Mouse (Mus musculus) lung, postnatal 10 days (tissue): Measurements from ENCODE around the gene Epas1.

ENCODE experiments used
- DNase-seq: peaks from one replicate; pipeline ENCODE4 v3.0.0; 2021

Epas1 gene

GRCm38 (mm10) chr17:86757621-86758020, 4.1 kb downstream of the Epas1 start:
- DNase-seq, result no peak

GRCm38 (mm10) chr17:86761859-86762258, 8.4 kb downstream of the Epas1 start:
- no peak for DNase-seq

GRCm38 (mm10) chr17:86762479-86763242, 9.2 kb downstream of the Epas1 start:
- no peak for DNase-seq

GRCm38 (mm10) chr17:86765762-86766404, 12.4 kb downstream of the Epas1 start:
- DNase-seq, result peak; percentile 3

DNA sequence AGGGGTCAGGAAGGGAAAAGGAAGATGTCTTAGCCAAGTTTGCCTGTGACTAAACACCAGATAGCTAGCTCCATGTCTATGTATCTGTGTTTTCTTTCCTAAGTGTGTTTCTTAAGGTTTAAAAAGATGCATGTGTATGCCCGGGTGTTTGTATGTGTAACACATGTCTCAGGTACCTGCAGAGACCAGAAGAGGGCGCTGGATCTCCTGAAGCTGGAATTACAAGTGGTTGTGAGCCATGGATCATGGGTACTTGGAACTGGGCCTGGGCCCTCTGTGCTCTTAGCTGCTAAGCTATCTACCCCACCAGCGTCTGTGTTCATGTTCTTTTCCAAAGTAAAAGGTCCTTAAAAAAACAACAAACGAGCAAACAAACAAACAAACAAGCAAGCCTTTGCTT, 12.9 kb downstream of the Epas1 start:
- DNase-seq, result peak; percentile 34

DNA sequence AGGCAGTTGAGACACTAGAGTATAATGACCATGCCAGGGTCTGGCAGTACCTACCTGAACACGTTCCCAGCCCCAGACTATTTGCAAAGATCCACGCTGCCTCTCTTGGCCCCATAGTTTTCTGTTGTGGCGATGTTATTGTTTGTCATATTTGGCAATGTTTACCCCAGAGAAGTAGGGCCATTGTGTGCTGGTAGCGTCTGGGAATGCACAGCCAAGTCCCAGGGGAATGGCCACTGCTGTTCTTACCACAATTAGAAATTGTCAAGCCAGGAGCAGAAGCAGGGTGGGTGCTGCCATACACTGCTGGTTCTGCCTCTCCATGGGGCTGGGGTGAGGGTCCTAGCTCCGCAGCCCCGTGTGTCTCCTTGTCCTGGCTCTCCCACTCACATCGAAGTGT, 15.1 kb downstream of the Epas1 start:
- no peak for DNase-seq

DNA sequence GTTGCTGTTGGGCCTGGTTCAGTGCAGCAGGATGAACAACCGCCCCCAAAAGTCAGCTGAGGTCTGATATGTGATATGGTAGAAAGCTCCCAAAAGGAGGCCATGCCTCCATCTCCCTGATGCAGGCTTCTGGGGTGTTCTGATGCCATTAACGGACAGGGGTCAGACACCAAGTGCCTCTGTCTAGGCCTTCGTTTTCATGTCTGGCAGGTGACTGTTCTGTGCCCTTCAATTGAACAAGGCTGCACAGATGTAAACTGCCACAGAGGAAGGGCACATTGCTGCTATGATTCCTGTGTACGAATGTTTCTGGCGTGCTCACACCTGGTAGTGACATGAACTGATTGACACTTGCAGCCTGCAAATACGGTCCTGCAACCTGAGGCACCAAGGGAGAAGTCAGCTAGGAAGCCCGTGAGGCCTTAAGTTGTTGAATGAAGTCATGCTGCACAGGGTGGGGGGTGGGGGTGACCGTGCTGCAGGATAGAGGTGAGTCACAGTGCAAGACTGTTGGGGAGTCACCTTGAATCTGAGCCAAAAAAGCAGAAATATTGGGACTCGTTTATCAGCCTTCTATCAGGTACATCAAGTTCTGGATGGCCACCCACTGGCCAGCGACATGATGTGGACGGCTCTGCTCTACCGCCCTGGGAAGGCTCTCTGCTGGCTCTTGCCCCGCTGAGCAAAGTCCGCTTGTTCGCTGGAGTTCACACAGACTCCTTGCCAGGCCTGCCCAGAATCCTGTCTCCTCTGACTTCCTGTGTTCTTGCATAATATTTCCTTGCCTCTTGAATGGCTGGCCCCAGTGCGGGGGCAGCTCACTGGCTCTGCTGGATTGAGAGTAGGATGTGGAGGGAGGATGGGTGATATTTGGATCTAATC, 16.1 kb downstream of the Epas1 start:
- DNase-seq, result peak; percentile 89

DNA sequence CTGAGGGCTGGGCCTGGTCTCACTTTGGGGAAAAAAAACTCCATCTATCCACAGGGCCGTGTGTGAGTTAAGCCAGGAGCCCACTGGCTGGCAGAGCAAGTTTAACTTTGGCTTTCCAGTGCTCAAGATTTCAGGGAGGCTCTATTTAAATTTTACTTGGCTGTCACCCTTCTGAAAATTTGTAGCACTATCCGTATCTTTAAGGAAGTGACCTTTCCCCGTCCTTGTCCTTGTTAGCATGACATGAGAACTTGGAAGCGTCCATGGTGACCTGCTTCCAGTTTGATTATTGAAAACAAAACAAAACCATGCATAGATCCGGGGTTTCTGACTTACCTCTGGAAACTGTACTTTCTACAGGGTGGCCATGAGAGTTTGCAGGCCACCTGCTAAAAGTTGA, 17.3 kb downstream of the Epas1 start:
- DNase-seq, result no peak

DNA sequence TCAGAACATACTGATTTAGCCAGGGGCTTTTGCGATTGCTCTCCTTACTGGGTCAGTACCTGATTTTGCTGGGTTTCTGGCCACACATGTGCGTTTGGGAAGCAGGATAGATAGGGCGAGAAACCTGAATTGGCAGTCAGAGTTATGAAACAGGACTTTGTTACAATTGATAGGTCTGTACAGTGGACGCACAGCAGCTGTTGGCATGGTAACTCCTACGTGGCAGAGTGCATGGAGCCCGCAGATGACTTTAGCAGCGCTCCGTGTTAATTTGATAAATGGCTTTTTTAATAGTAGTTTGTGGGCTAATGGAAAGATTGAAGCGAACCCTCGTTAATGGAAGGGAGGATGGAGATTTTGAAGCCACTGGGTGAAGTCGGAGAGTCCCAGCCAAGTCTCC, 18.5 kb downstream of the Epas1 start:
- no peak for DNase-seq

- DNase-seq, result no peak
Measured at GRCm38 (mm10) chr17:86772929-86773588, 19.6 kb downstream of the Epas1 start.

- peak; percentile 44 for DNase-seq
Measured at GRCm38 (mm10) chr17:86776538-86776937, 23.0 kb downstream of the Epas1 start.

DNA sequence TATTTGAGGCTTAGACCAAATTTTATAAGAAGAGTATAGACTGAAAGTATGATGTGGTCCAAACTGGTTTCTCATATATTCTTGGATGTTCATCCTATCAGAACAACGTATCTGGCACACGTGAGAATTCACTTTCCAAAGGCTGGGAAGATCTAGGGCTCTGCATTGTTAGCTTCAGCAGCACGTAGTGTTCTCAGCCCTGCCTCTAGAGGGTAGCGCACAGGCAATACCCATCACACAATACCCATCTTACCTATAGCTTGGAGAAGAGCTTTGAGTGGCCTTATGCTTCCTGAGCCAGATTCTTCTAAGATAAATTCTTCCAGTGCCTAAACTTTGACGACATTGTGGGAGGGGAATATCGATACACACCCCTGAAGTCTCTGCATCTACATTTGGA, 24.6 kb downstream of the Epas1 start:
- no peak for DNase-seq

- DNase-seq, result peak; percentile 59
Measured at GRCm38 (mm10) chr17:86779191-86780130, 26.0 kb downstream of the Epas1 start.

- DNase-seq, result no peak
Measured at GRCm38 (mm10) chr17:86780708-86781318, 27.3 kb downstream of the Epas1 start.

- peak; percentile 55 for DNase-seq
Measured at GRCm38 (mm10) chr17:86781755-86782400, 28.4 kb downstream of the Epas1 start.

DNA sequence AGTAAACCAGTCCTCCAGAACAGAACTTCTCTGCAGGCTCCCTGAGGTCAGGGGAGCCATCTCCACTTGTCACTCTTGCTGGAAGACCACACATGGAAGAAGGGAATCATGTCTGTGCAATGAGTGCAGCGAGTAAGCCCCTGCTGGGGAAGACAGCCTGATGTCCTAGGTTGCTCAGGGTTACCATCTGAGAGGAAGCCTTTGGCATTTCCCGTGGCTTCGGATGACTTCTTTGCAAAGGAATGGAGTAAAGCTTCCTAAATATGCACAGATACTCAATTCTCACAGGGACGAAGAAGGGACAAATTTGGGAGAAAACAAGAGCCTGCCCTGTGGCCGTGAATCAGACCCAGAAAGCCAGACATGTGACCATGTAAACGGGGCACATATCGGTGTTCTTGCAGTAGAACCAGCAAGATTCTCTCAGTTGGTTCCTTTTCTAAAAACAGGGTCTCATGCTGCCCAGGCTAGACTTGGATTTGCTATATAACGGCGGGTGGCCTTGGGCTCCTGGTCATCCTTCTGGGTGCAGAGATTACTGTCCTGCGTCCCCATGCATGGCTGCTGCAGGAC, 31.0 kb downstream of the Epas1 start:
- no peak for DNase-seq

- no peak for DNase-seq
Measured at GRCm38 (mm10) chr17:86785612-86786011, 32.1 kb downstream of the Epas1 start.

DNA sequence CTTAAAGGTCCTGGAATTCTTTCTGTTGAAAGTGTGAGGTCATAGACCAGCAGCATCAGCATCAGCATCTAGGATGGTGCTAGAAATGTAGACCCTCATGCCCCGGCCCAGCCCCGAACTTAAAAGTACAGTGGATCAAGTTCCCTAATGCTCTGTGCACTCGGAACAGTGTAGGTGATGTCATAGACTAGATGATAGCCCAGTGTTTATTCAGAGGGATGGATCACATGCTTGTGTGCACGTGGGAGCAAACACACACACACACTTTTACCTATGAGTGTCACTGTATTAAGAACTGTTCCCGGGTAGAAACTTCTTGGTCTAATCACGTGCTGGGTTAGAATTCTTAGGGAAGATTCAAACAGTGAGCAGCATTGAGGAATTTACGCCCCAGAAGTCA, 33.0 kb downstream of the Epas1 start:
- DNase-seq, result no peak

DNA sequence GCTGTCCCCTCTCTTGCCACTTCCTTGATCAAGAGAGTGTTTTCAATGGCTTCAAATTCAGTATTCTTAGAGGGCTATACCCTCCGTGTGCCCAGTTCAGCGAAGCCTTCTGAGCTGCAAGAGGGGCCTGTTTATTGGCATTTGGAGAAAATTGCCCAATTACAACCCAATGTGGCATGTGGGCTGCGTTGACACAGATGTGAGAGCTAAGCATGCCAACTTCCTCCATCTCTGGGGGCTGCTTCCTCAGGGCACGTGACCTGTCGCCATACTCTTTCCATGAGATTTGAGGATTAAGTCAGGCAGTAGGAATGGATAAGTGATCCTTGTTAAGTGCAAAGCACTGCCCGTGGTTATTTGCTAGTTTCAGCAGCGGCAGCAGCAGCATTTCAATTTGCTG, 34.3 kb downstream of the Epas1 start:
- no peak for DNase-seq

GRCm38 (mm10) chr17:86788316-86788715, 34.8 kb downstream of the Epas1 start:
- DNase-seq, result peak; percentile 66

GRCm38 (mm10) chr17:86791925-86792324, 38.4 kb downstream of the Epas1 start:
- DNase-seq, result no peak
